Mouse (Mus musculus) spleen, postnatal 14 days (tissue): Measurements from ENCODE around the gene Cul4a.
A peak's percentile ranks its signal among the peaks of the same experiment; 100 is the strongest.

Experiments
- DNase-seq, 2 experiments: peaks; one replicate each; pipeline ENCODE4 v3.0.0; 2021 to 2022; ENCODE audit warnings: low spot score in 2 of 2

Gene Cul4a

GRCm38 (mm10) chr8:13139641-13140182 lies 34.3 kb downstream of the Cul4a start:
- no peak for DNase-seq

- no peak for DNase-seq
Observed at GRCm38 (mm10) chr8:13141681-13142080, 36.3 kb downstream of the Cul4a start.

- DNase-seq: no peak
Observed at GRCm38 (mm10) chr8:13148476-13148875, 43.1 kb downstream of the Cul4a start.

GRCm38 (mm10) chr8:13149287-13149686 lies 43.9 kb downstream of the Cul4a start:
- no peak for DNase-seq

- DNase-seq: no peak
Observed at GRCm38 (mm10) chr8:13149866-13150265, 44.4 kb downstream of the Cul4a start.

- no peak for DNase-seq
Observed at GRCm38 (mm10) chr8:13150929-13151328, 45.5 kb downstream of the Cul4a start.

- DNase-seq: no peak
Observed at GRCm38 (mm10) chr8:13154099-13154498, 48.7 kb downstream of the Cul4a start.

- no peak for DNase-seq
Observed at GRCm38 (mm10) chr8:13155358-13155757, 49.9 kb downstream of the Cul4a start.

GRCm38 (mm10) chr8:13156327-13157097 lies 51.1 kb downstream of the Cul4a start:
- DNase-seq: no peak

- DNase-seq: peak; percentile 89 to 95
Observed at GRCm38 (mm10) chr8:13158718-13159376, 53.4 kb downstream of the Cul4a start, which contains the start of gene Lamp1. Lamp1 (plus strand) TSS chr8:13159161.

GRCm38 (mm10) chr8:13159377-13159881 lies 54.0 kb downstream of the Cul4a start:
- DNase-seq: no peak

GRCm38 (mm10) chr8:13160691-13161090 lies 55.3 kb downstream of the Cul4a start:
- DNase-seq: no peak

GRCm38 (mm10) chr8:13162098-13162497 lies 56.7 kb downstream of the Cul4a start:
- DNase-seq: no peak

GRCm38 (mm10) chr8:13163563-13163962 lies 58.1 kb downstream of the Cul4a start:
- no peak for DNase-seq

- DNase-seq: no peak
Observed at GRCm38 (mm10) chr8:13164361-13164760, 58.9 kb downstream of the Cul4a start.

- no peak for DNase-seq
Observed at GRCm38 (mm10) chr8:13170510-13170909, 65.1 kb downstream of the Cul4a start.

GRCm38 (mm10) chr8:13174305-13174704 lies 68.9 kb downstream of the Cul4a start:
- DNase-seq: no peak

GRCm38 (mm10) chr8:13174811-13175210 lies 69.4 kb downstream of the Cul4a start:
- DNase-seq: no peak

GRCm38 (mm10) chr8:13175650-13176049 lies 70.2 kb downstream of the Cul4a start:
- DNase-seq: no peak

GRCm38 (mm10) chr8:13177173-13177852 lies 71.9 kb downstream of the Cul4a start:
- no peak for DNase-seq

GRCm38 (mm10) chr8:13178137-13178536 lies 72.7 kb downstream of the Cul4a start:
- DNase-seq: no peak

- no peak for DNase-seq
Observed at GRCm38 (mm10) chr8:13179482-13179881, 74.1 kb downstream of the Cul4a start.
